Mouse (Mus musculus) bone marrow, adult 2 months (tissue): ENCODE results near the gene AC134908.4.

ENCODE experiments used
- CTCF ChIP-seq: fragments of 200-500 bp; IDR thresholded peaks from 2 replicates; pipeline ENCODE4 v1.5.1; 2011; ENCODE audit warnings: low read length, control low read depth; ENCODE audit not compliant: control insufficient read depth, insufficient read depth
- POLR2A ChIP-seq: fragments of 200-500 bp; IDR thresholded peaks from 2 replicates; pipeline ENCODE4 v1.6.1; 2011; ENCODE audit warnings: low read depth, mild to moderate bottlenecking, control low read depth, low read length, borderline replicate concordance; ENCODE audit not compliant: control insufficient read depth

- TF ChIP-seq CTCF: no peak
- no peak for TF ChIP-seq POLR2A
Observed at GRCm38 (mm10) chr17:25833291-25833663, 37.8 kb upstream of the AC134908.4 start, which contains the start of gene Stub1.
